In genomic region chr12:83137001-83137400, GRCm38 (mm10) we compare ENCODE assay signal across 16 mouse cellular contexts.
"Had no signal": no experiment of that assay in that cellular context is flagged by ENCODE, and none has a peak within 500 bp of the region (broad histone marks: within the 10 kb centered on the region; RNA-seq: fewer than 3 reads in every experiment).

No protein-coding gene starts in this region.

- H3K4me2 ChIP-seq: limb, embryonic 12.5 days; limb, embryonic 15.5 days; liver, embryonic 11.5 days; lung, embryonic 14.5 days; midbrain, embryonic 12.5 days had no signal

- H3K27ac ChIP-seq: kidney, postnatal 0 days; limb, embryonic 12.5 days; limb, embryonic 15.5 days; liver, embryonic 14.5 days; macrophage; midbrain, embryonic 12.5 days had no signal

- H3K9ac ChIP-seq: limb, embryonic 12.5 days; limb, embryonic 15.5 days; liver, embryonic 14.5 days; liver, postnatal 0 days; lung, embryonic 14.5 days; midbrain, embryonic 12.5 days had no signal

- H3K4me1 ChIP-seq: midbrain, embryonic 12.5 days had no signal

- H3K4me3 ChIP-seq: limb, embryonic 12.5 days; limb, embryonic 15.5 days; midbrain, embryonic 12.5 days had no signal

- H3K36me3 ChIP-seq: limb, embryonic 12.5 days; limb, embryonic 15.5 days; midbrain, embryonic 12.5 days had no signal

- H3K27me3 ChIP-seq: limb, embryonic 12.5 days; limb, embryonic 15.5 days; midbrain, embryonic 12.5 days had no signal

- H3K9me3 ChIP-seq: limb, embryonic 12.5 days; limb, embryonic 15.5 days; midbrain, embryonic 12.5 days had no signal

- ATAC-seq: intestine, postnatal 0 days; liver, postnatal 0 days; midbrain, embryonic 16.5 days had no signal

- DNase-seq: kidney, adult 2 months; kidney, postnatal 25 days; left cerebral cortex, postnatal 4 days; liver, postnatal 0 days; lung, embryonic 14.5 days; thymus, adult 18-20 months; thymus, postnatal 36 days had no signal
